Comparison of ENCODE assay signal across 25 mouse cellular contexts in the genomic region with DNA sequence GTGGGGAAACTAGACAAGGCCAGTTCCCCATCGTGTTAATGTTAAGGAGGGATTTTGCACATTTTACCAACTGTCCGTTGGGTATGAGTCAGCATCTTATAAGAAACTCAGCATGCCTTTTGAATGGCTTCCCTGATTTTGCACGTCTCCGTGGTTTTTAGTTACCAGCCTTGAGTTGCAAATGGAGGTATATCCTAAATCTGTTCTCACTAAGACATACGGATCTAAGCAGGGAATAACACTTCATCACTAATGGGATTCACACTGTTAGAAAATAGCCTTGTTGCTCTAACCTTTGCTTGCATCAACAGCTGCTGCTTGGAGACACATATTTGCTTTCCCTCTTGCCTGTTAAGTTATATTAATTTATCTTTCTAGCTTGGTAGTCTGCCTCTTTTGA. TPM values are rescaled to one million over a fixed set of nuclear protein-coding genes. Genes with fewer than 3 reads are reported as not detected.
DNase-seq lines count a peak whose midpoint lies in the region; ATAC-seq and TF ChIP-seq lines count a peak whose summit lies in the region.
"Had no signal": no experiment of that assay in that cellular context is flagged by ENCODE, and none has a peak within 500 bp of the region (broad histone marks: within the 10 kb centered on the region; RNA-seq: fewer than 3 reads in every experiment).

No protein-coding gene starts in this region.

- H3K9ac ChIP-seq in forebrain, embryonic 13.5 days = no peak overlapping the region
- H3K9ac ChIP-seq in forebrain, postnatal 0 days = no peak overlapping the region
- H3K9ac ChIP-seq in forebrain, embryonic 15.5 days (replicated peaks) = no peak overlapping the region
- H3K9ac ChIP-seq in forebrain, embryonic 11.5 days (ENCODE audit: low read length) = no peak overlapping the region
- H3K9ac ChIP-seq: embryonic facial prominence, embryonic 12.5 days had no signal

- H3K4me1 ChIP-seq in forebrain, embryonic 13.5 days = no peaks in the 10 kb centered on the region
- H3K4me1 ChIP-seq in forebrain, postnatal 0 days (ENCODE audit: insufficient read depth) = no peaks in the 10 kb centered on the region
- H3K4me1 ChIP-seq in forebrain, embryonic 15.5 days = no peaks in the 10 kb centered on the region
- no peaks in the 10 kb centered on the region for H3K4me1 ChIP-seq in forebrain, embryonic 11.5 days (replicated peaks; ENCODE audit: control insufficient read depth, insufficient read depth, low read length)
- no peaks in the 10 kb centered on the region for H3K4me1 ChIP-seq in heart, embryonic 10.5 days
- H3K4me1 ChIP-seq: embryonic facial prominence, embryonic 10.5 days; embryonic facial prominence, embryonic 12.5 days had no signal

- peaks cover 6% of the 10 kb centered on the region; the same call in 1 of the 2 replicates for H3K27me3 ChIP-seq in forebrain, embryonic 13.5 days
- no peaks in the 10 kb centered on the region for H3K27me3 ChIP-seq in forebrain, postnatal 0 days (ENCODE audit: insufficient read depth, low read length)
- no peaks in the 10 kb centered on the region for H3K27me3 ChIP-seq in forebrain, embryonic 15.5 days
- peaks cover 5% of the 10 kb centered on the region; the same call in 1 of the 2 replicates for H3K27me3 ChIP-seq in forebrain, embryonic 11.5 days (ENCODE audit: control insufficient read depth, insufficient read depth, low read length)
- no peaks in the 10 kb centered on the region; the same call in 1 of the 2 replicates for H3K27me3 ChIP-seq in heart, embryonic 10.5 days (ENCODE audit: insufficient read depth, poor library complexity, severe bottlenecking)
- H3K27me3 ChIP-seq: CH12.LX, Patski had no signal

- no peak for TF ChIP-seq CTCF in forebrain, postnatal 0 days (IDR thresholded peaks at IDR 0.05; ENCODE audit: low read depth)

- H3K4me3 ChIP-seq in forebrain, embryonic 13.5 days = no peak overlapping the region
- no peak overlapping the region for H3K4me3 ChIP-seq in forebrain, postnatal 0 days (ENCODE audit: low read depth, low read length)
- H3K4me3 ChIP-seq in forebrain, embryonic 15.5 days = no peak overlapping the region
- H3K4me3 ChIP-seq in forebrain, embryonic 11.5 days (ENCODE audit: low read depth, low read length) = no peak overlapping the region
- no peak overlapping the region for H3K4me3 ChIP-seq in heart, embryonic 10.5 days
- H3K4me3 ChIP-seq: embryonic facial prominence, embryonic 10.5 days; embryonic facial prominence, embryonic 12.5 days had no signal

- no peak for DNase-seq in forebrain, postnatal 0 days
- no peak for DNase-seq in forebrain, embryonic 11.5 days (ENCODE audit: low spot score)
- peak; percentile 34 for DNase-seq in brain, adult 2 months (ENCODE audit: low read depth, low spot score)
- DNase-seq in heart, embryonic 10.5 days (ENCODE audit: low spot score) = no peak
- DNase-seq: adrenal gland, adult 8-10 months; adrenal gland, postnatal 14 days; adrenal gland, postnatal 36 days; B cell, adult 2 months; cerebellum, adult 11-12 months; cerebellum, adult 2 months; cerebellum, adult 9-10 months; cerebellum, postnatal 10 days; cerebellum, postnatal 25 days had no signal

- 0 out of 2 replicates have a peak, but pooled peaks have one; percentile 38 for ATAC-seq in forebrain, embryonic 13.5 days
- no peak for ATAC-seq in forebrain, postnatal 0 days
- ATAC-seq in forebrain, embryonic 15.5 days (replicated peaks) = peak; percentile 26; the same call in 1 of the 2 replicates
- ATAC-seq in forebrain, embryonic 11.5 days (replicated peaks; ENCODE audit: low FRiP score) = no peak
- ATAC-seq: activated CD4-positive, CD25-positive, alpha-beta regulatory T cell, adult 4 months; CD4-positive, CD25-positive, alpha-beta regulatory T cell, adult 4 months; Patski had no signal

- no peaks in the 10 kb centered on the region for H3K9me3 ChIP-seq in forebrain, embryonic 13.5 days (replicated peaks)
- no peaks in the 10 kb centered on the region for H3K9me3 ChIP-seq in forebrain, postnatal 0 days (ENCODE audit: low read length)
- H3K9me3 ChIP-seq in forebrain, embryonic 15.5 days = no peaks in the 10 kb centered on the region
- H3K9me3 ChIP-seq in forebrain, embryonic 11.5 days (ENCODE audit: control insufficient read depth, low read length) = no peaks in the 10 kb centered on the region
- H3K9me3 ChIP-seq in heart, embryonic 10.5 days = no peaks in the 10 kb centered on the region
- H3K9me3 ChIP-seq: embryonic facial prominence, embryonic 10.5 days; embryonic facial prominence, embryonic 12.5 days; G1E had no signal

- no peak overlapping the region for H3K4me2 ChIP-seq in forebrain, embryonic 13.5 days
- no peak overlapping the region for H3K4me2 ChIP-seq in forebrain, postnatal 0 days (ENCODE audit: low read depth)
- H3K4me2 ChIP-seq in forebrain, embryonic 15.5 days (replicated peaks) = no peak overlapping the region
- no peak overlapping the region for H3K4me2 ChIP-seq in forebrain, embryonic 11.5 days (ENCODE audit: low read depth, low read length, severe bottlenecking)
- H3K4me2 ChIP-seq: embryonic facial prominence, embryonic 12.5 days had no signal

- 63% methylated on average over 5 of the region's 5 CpGs for WGBS in forebrain, embryonic 13.5 days
- 44% methylated on average over 5 of the region's 5 CpGs for WGBS in forebrain, postnatal 0 days
- WGBS in forebrain, embryonic 15.5 days = 43% methylated on average over 5 of the region's 5 CpGs
- WGBS in forebrain, embryonic 11.5 days = 66% methylated on average over 5 of the region's 5 CpGs
- WGBS in heart, embryonic 10.5 days = 62% methylated on average over 5 of the region's 5 CpGs

- no peak overlapping the region for H3K27ac ChIP-seq in forebrain, embryonic 13.5 days
- H3K27ac ChIP-seq in forebrain, postnatal 0 days (ENCODE audit: low read depth, low read length) = no peak overlapping the region
- H3K27ac ChIP-seq in forebrain, embryonic 15.5 days (replicated peaks) = no peak overlapping the region
- H3K27ac ChIP-seq in forebrain, embryonic 11.5 days (ENCODE audit: low read depth, low read length) = no peak overlapping the region
- no peak overlapping the region for H3K27ac ChIP-seq in heart, embryonic 10.5 days
- H3K27ac ChIP-seq: embryonic facial prominence, embryonic 10.5 days; embryonic facial prominence, embryonic 12.5 days had no signal

- no peaks in the 10 kb centered on the region for H3K36me3 ChIP-seq in forebrain, embryonic 13.5 days (ENCODE audit: poor library complexity, severe bottlenecking)
- H3K36me3 ChIP-seq in forebrain, postnatal 0 days (ENCODE audit: insufficient read depth) = no peaks in the 10 kb centered on the region
- no peaks in the 10 kb centered on the region for H3K36me3 ChIP-seq in forebrain, embryonic 15.5 days
- H3K36me3 ChIP-seq in forebrain, embryonic 11.5 days (ENCODE audit: control insufficient read depth, insufficient read depth, low read length) = no peaks in the 10 kb centered on the region
- H3K36me3 ChIP-seq in heart, embryonic 10.5 days = no peaks in the 10 kb centered on the region
- H3K36me3 ChIP-seq: embryonic facial prominence, embryonic 10.5 days; embryonic facial prominence, embryonic 12.5 days; G1E had no signal

RNA-seq across cellular contexts. Expression of a gene that starts 31.9 kb away (rescaled TPM):
- not detected in 2 replicates for polyA plus RNA-seq in forebrain, embryonic 13.5 days (2015; fragmentation: Nextera tagmentation; extraction: Ambion mirVana)
- total RNA-seq in forebrain, postnatal 0 days (2014; rRNA removed) = not detected in 2 replicates
- polyA plus RNA-seq in forebrain, postnatal 0 days (2015; fragmentation: Nextera tagmentation; extraction: Ambion mirVana) = not detected in 2 replicates
- polyA plus RNA-seq in forebrain, embryonic 15.5 days (2015; fragmentation: Nextera tagmentation; extraction: Ambion mirVana) = not detected in 2 replicates
- 0.36 TPM in 1 of 2 replicates, not detected in the other for polyA plus RNA-seq in forebrain, embryonic 11.5 days (2014; fragmentation: Nextera tagmentation; extraction: Ambion mirVana)
- 0.39 TPM in 1 of 2 replicates, not detected in the other for polyA plus RNA-seq in heart, embryonic 10.5 days (2016; fragmentation: Nextera tagmentation; extraction: Ambion mirVana)
- total RNA-seq: adrenal gland, adult 18-20 months; adrenal gland, adult 8-10 months; adrenal gland, postnatal 14 days; adrenal gland, postnatal 36 days; CH12.LX; G1E; gastrocnemius, adult 18-20 months had no signal
- polyA plus RNA-seq: activated CD4-positive, CD25-positive, alpha-beta regulatory T cell, adult 4 months; CD4-positive, CD25-positive, alpha-beta regulatory T cell, adult 4 months; cerebellum, adult 2 months; cortical plate, adult 2 months; G1E; Patski had no signal

Comparison
In these comparisons a context has a peak if more than half of its experiments do, and no peak if none do; other contexts are left out.
1. ATAC-seq: peak in forebrain, embryonic 13.5 days (single experiment) and forebrain, embryonic 15.5 days (single experiment); none in forebrain, postnatal 0 days (single experiment) and forebrain, embryonic 11.5 days (single experiment).